Mouse (Mus musculus): ENCODE data around the gene Wipf1.

Gene Wipf1

DNA sequence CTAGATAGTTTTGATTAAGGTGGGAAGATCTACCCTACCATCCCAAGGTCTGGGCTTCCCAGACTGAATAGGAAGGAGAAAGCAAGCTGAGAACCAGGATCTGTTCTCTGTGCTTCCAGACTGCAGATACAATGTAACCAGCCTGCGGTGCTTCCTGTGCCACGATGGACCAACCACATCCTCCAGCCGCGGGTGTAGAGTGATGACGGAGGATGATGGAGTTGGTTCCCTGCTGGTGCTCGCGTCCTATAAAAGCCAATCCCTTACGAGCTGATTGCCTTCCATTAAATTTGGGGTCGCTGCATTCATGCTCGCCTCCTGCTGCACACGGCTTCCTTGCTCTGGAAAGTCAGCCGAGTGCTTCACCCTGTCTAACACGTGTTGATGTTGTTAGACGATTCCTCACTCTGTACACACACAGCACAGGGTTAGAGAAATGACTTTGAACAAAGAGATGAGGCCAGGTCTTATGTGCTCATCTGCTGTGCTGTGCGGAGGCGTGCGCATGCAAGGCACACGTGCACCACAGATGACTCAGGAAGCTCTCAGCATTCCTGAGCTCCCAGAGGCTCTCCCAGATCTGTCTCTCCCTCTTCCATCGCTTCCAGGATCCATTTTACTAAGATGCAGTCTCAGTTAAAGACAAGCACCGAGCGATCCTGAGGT lies 100.6 kb downstream of the Wipf1 start:
- DNase-seq = no peak

- peak; percentile 49 for DNase-seq
Observed at GRCm38 (mm10) chr2:73427293-73427692, 102.2 kb downstream of the Wipf1 start.

DNA sequence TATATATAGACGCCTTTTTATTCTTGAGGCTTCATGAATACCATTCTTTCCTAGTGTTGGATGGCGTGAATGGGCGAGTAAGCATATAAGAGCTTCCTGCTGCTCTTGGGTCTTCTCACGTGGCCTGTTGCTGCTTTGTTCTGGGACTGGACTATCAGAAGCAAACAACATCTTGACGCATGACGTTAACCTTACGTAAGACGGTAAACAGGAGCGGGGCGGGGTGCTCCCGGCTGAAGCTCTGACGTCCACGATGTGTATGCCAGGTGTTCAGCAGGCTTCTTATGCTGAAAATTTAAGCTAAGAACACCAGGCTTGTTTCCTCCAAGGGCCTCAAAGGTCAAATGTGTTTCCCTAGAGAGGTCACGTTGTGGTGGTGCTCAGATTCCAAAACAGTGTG lies 103.7 kb downstream of the Wipf1 start:
- no peak for DNase-seq

- DNase-seq = no peak
Observed at GRCm38 (mm10) chr2:73419730-73420129, 109.8 kb downstream of the Wipf1 start.

GRCm38 (mm10) chr2:73419285-73419684 lies 110.2 kb downstream of the Wipf1 start:
- peak; percentile 30 for DNase-seq

DNA sequence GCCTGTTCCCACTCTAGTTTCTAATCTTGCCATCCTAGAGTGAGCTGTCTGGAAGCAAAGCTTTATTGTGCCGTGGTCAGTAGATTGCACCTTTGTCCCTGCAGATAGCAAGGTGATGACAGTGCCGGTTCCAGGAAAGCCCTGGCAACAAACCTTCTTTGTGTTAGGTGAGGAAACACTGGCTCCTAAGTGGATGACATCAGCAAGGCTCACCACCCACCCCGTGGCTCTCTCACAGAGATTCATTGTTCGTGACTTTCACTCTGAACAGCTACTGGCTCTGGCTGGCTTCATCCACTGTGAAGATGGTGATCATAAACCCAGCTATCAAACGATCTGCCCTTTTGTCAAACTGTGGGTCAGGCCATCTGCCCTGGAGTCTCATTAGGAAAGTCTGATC lies 113.6 kb downstream of the Wipf1 start:
- DNase-seq = no peak

GRCm38 (mm10) chr2:73410076-73410475 lies 119.5 kb downstream of the Wipf1 start:
- no peak for DNase-seq

DNA sequence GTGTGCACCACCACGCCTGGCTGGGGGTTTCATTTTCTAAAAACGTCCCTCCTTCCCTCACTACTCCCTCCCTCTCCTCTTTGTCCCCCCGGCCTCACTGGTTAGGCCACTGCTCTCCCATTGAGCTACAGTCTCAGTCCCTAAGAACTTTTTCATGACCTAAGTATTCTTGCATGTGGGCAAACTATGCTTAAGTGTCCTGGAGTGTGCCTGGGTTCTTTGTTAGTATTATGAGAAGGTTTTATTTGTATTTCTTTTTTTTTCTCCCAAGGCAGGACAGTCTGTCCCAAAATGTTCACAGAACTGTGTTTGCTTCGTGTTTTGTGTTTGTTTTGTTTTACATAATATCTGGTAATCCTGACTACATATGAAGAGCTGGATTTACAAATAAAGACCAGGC lies 121.9 kb downstream of the Wipf1 start:
- no peak for DNase-seq

GRCm38 (mm10) chr2:73406336-73406915 lies 123.1 kb downstream of the Wipf1 start:
- no peak for DNase-seq

- DNase-seq = no peak
Observed at GRCm38 (mm10) chr2:73404980-73405379, 124.6 kb downstream of the Wipf1 start.

DNA sequence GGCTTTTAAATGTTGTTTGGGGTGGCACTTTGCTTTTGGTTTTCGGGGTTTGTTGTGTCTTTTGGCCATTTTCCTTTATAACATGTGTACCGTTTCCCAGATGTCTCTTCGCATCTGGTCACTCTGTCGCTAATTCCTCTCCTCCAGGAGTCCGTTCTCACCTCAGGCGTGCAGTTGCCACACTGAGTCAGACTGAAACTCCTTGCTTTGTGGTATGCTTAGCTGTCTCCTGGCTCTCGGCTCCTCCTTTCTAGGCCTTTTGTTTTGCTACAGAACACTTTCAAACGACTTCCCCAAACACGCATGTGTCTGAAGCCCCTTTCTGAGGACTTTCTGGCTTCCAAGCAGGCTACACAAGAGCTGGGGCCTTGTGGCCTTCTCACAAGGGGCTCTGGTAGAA lies 125.1 kb downstream of the Wipf1 start:
- no peak for DNase-seq

DNA sequence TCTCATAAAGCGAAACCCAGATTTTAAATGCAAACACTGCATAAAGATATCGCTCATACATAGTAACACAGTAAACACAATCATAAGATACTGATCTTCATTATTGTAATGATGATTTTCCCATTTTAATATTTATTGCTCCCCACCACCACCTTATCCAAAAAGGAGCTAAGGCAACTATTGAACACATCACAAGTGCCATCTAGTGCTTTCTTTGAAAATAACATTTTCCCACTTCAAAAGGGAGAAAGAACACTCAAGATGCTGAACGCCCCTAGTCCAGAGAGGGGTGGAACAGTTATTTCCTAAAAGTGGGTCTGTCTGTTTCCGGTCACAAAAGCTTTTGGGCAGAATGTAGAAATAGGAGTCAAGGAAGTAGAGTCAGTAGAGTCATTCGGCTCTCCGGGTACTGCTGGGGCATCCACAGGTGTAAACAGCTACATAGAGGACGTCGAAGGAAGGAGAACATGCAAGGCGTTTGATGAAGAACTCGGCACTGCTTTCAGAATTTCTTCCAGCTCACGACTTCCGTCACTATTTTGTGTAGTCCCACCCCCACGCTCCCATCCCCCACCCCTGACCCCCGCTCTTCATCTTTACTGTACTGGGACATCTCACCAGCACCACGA lies 126.0 kb downstream of the Wipf1 start:
- no peak for DNase-seq

GRCm38 (mm10) chr2:73401689-73402088 lies 127.8 kb downstream of the Wipf1 start:
- DNase-seq = no peak

- no peak for DNase-seq
Observed at GRCm38 (mm10) chr2:73397476-73397875, 132.1 kb downstream of the Wipf1 start.

- no peak for DNase-seq
Observed at GRCm38 (mm10) chr2:73396828-73397325, 132.7 kb downstream of the Wipf1 start.

- no peak for DNase-seq
Observed at GRCm38 (mm10) chr2:73395516-73395915, 134.0 kb downstream of the Wipf1 start.

DNA sequence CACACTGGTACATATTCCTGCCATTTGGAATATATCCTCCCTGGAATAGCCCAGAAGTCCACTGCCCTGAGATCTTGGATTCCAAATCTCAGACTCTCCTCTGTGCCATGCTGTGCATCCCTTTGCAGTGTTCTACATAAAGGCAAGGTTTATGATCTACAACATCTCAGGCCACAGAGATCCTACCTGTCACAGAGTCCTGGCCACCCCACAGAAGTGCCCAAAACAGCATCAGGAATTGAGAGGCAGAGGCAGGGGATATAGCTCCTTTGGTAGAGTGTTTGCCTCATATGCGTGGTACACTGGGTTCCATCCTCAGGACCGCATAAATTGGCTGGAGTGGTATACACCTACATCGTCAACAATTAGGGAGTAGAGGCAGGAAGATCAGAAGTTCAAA lies 135.1 kb downstream of the Wipf1 start:
- DNase-seq = no peak

DNA sequence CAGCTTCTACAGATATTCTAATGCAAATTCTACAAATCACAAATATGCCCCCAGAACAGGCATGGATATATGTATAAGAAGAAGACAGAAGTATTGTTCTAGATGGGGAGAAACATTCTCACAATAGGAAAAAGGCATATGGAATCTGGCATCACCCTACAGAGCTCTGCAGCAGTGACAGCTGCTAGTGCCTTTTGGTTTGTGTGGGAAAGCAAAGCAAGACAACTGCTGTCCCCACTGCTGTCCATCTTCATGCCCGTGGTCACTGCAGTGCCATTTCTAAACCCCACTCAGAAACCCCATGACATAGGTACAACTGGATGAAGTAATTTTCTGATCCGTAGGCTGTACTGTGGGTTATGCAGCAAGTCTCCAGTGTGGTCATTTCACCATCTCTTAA lies 136.8 kb downstream of the Wipf1 start:
- no peak for DNase-seq

GRCm38 (mm10) chr2:73389951-73390350 lies 139.6 kb downstream of the Wipf1 start:
- no peak for DNase-seq

DNA sequence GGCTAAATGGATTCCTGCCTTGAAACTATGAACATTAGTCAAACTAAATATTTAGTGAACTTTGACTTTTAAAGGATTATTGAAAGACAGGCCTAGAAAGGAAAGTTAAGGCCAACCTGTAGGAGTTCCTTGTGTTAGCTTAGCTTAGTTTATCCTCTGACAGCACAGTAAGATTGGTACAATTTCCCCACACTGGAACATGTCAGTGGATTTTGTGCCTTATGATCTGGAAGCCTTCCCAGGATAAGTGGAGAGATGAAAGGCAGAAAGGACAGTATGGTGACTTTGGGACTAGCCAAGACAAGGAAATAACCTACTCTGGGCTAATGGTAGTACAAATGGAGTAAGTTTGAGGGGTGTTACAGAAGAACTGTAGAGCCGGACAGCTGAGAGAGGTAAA lies 141.7 kb downstream of the Wipf1 start:
- no peak for DNase-seq

GRCm38 (mm10) chr2:73386356-73387046 lies 143.0 kb downstream of the Wipf1 start, which contains the start of gene Gpr155:
Gpr155 (minus strand) TSS chr2:73386572.
- DNase-seq = peak; percentile 100

DNA sequence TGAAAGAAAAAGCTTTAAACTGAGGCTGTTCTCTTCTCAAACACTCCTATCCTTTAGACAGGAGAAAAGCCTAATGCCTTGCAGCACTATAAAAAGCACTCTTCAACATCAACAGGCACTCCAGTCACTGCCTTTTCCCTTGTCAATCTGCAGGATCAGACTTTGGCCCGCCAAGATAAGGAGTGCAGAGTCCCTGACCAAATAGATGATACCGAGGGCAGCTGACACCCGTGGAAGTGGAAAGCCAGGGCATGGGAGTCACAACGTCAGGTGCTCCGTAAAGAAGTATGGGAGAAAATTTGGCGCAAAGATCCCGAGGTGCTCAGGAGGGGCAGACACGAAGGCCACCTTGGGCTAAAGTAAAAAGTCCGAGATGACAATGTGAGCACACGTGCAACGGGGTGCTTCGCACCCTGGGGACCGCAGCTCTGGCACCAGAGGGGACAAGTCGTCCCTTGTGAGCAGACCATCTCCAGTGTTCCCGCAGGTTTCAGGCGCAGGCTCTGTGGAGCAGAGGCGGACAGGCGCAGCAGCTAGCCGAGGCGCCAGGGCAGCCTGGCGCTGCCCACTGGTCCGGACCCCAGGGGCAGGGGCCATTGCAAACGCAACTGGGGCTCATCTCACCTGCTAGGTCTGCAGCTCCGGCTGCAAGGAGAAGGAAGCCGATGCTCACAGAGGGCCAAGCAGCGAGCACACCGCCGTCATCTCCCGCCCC lies 143.7 kb downstream of the Wipf1 start:
- DNase-seq = no peak

- DNase-seq = no peak
Observed at GRCm38 (mm10) chr2:73385172-73385571, 144.4 kb downstream of the Wipf1 start.
